Mouse (Mus musculus) bone marrow, adult 2 months (tissue): ENCODE results near the gene 3110082I17Rik.
A peak's percentile ranks its signal among the peaks of the same experiment; 100 is the strongest.

Experiments
- CTCF ChIP-seq: fragments of 200-500 bp; IDR thresholded peaks from 2 replicates; pipeline ENCODE4 v1.5.1; 2011; ENCODE audit warnings: low read length, control low read depth; ENCODE audit not compliant: control insufficient read depth, insufficient read depth
- POLR2A ChIP-seq: fragments of 200-500 bp; IDR thresholded peaks from 2 replicates; pipeline ENCODE4 v1.6.1; 2011; ENCODE audit warnings: low read depth, mild to moderate bottlenecking, control low read depth, low read length, borderline replicate concordance; ENCODE audit not compliant: control insufficient read depth

DNA sequence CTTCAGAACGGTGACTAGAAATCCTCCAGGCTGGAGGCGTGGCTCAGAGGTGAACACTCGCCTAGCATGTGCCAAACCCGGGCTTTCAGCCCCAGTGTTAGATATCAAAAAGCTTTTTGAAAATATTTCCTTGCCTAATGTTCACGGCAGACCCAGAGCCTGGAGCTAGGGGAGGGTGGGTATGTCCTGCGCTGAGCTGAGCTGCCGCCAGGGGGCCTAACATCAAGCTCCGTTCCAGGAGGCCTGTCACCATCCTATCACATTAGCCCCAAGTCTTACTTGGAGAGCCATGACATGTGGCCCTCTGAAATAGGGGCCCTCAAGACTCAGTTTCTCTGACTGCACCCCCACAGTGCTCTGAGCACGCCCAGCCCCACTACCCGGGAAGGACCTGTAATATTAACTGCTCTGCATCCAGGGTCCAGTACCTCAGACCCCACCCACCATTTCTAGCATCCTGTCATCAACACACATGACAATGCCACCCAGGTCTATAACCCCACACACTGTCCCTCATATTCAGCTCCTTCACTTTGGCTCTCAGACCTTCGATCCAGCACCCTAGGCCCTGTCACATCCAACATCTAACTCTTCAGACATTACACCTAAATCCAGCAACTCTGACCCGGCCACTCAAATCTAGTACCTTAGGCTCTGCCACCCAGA lies 116.2 kb downstream of the 3110082I17Rik start:
- TF ChIP-seq CTCF = peak; percentile 90
- no peak for TF ChIP-seq POLR2A
